In genomic region chr1:75369984-75370660, GRCm38 (mm10) we compare ENCODE assay signal across 9 mouse cellular contexts. TPM values are rescaled to one million over a fixed set of nuclear protein-coding genes. Genes with fewer than 3 reads are reported as not detected.
DNase-seq lines count a peak whose midpoint lies in the region; ATAC-seq lines count a peak whose summit lies in the region.
"Had no signal": no experiment of that assay in that cellular context is flagged by ENCODE, and none has a peak within 500 bp of the region (broad histone marks: within the 10 kb centered on the region; RNA-seq: fewer than 3 reads in every experiment).

No protein-coding gene starts in this region.

- H3K4me1 ChIP-seq in kidney, embryonic 15.5 days = peaks cover 23% of the 10 kb centered on the region
- peaks cover 2% of the 10 kb centered on the region; the same call in 1 of the 2 replicates for H3K4me1 ChIP-seq in forebrain, embryonic 11.5 days (replicated peaks; ENCODE audit: control insufficient read depth, insufficient read depth, low read length)

- H3K9ac ChIP-seq in kidney, embryonic 15.5 days = no peak overlapping the region
- H3K9ac ChIP-seq in forebrain, embryonic 11.5 days (ENCODE audit: low read length) = no peak overlapping the region

- 32% methylated on average over 13 of the region's 13 CpGs for WGBS in kidney, embryonic 15.5 days
- 49% methylated on average over 13 of the region's 13 CpGs for WGBS in forebrain, embryonic 11.5 days

- H3K27ac ChIP-seq in kidney, embryonic 15.5 days = peak overlapping the region; percentile 24; the same call in 1 of the 2 replicates
- no peak overlapping the region for H3K27ac ChIP-seq in forebrain, embryonic 11.5 days (ENCODE audit: low read depth, low read length)

- no peaks in the 10 kb centered on the region for H3K9me3 ChIP-seq in kidney, embryonic 15.5 days (replicated peaks)
- H3K9me3 ChIP-seq in forebrain, embryonic 11.5 days (ENCODE audit: control insufficient read depth, low read length) = no peaks in the 10 kb centered on the region

- peaks cover 23% of the 10 kb centered on the region for H3K27me3 ChIP-seq in kidney, embryonic 15.5 days
- peaks cover 10% of the 10 kb centered on the region for H3K27me3 ChIP-seq in forebrain, embryonic 11.5 days (ENCODE audit: control insufficient read depth, insufficient read depth, low read length)

- peak; percentile 55 for DNase-seq in 3134 (ENCODE audit: extremely low read depth, insufficient read length, low spot score)
- DNase-seq in adrenal gland, postnatal 25 days = peak; percentile 80
- DNase-seq in gastrocnemius, postnatal 25 days = peak; percentile 80
- DNase-seq in lung, postnatal 4 days = peak; percentile 63 to 79
- DNase-seq in layer of hippocampus, adult 8-10 months (ENCODE audit: low spot score in 2 of 2) = no peak
- DNase-seq in forebrain, embryonic 11.5 days (ENCODE audit: low spot score) = no peak
- no peak for DNase-seq in right cerebral cortex, postnatal 14 days

- peak overlapping the region; percentile 41; the same call in 1 of the 2 replicates for H3K4me2 ChIP-seq in kidney, embryonic 15.5 days
- no peak overlapping the region for H3K4me2 ChIP-seq in forebrain, embryonic 11.5 days (ENCODE audit: low read depth, low read length, severe bottlenecking)

- 0 out of 2 replicates have a peak, but pooled peaks have one; percentile 65 for ATAC-seq in kidney, embryonic 15.5 days (replicated peaks; ENCODE audit: low FRiP score)
- ATAC-seq in forebrain, embryonic 11.5 days (replicated peaks; ENCODE audit: low FRiP score) = no peak

- H3K4me3 ChIP-seq in kidney, embryonic 15.5 days (replicated peaks) = no peak overlapping the region
- no peak overlapping the region for H3K4me3 ChIP-seq in forebrain, embryonic 11.5 days (ENCODE audit: low read depth, low read length)
- H3K4me3 ChIP-seq: erythroblast, embryonic 14.5 days had no signal

- H3K36me3 ChIP-seq in kidney, embryonic 15.5 days = no peaks in the 10 kb centered on the region; the same call in 1 of the 2 replicates
- H3K36me3 ChIP-seq in forebrain, embryonic 11.5 days (ENCODE audit: control insufficient read depth, insufficient read depth, low read length) = no peaks in the 10 kb centered on the region

RNA-seq across cellular contexts. Expression of gene Speg, which starts 5.0 kb away (rescaled TPM):
- total RNA-seq in adrenal gland, postnatal 25 days (2021) = 15.8 and 18.1 TPM in 2 replicates
- total RNA-seq in gastrocnemius, postnatal 25 days (2021) = 100 to 1,000 TPM; 200 to 244 TPM
- polyA plus RNA-seq in kidney, embryonic 15.5 days (2015; fragmentation: Nextera tagmentation; extraction: Ambion mirVana) = 45.1 and 53.9 TPM in 2 replicates
- total RNA-seq in layer of hippocampus, adult 8-10 months (2022) = 100 to 1,000 TPM; 168 to 185 (median 182) TPM
- 14.1 and 16.0 TPM in 2 replicates for polyA plus RNA-seq in forebrain, embryonic 11.5 days (2014; fragmentation: Nextera tagmentation; extraction: Ambion mirVana)

RNA-seq across cellular contexts. Expression of gene Des, which starts 10.0 kb away (rescaled TPM):
- total RNA-seq in adrenal gland, postnatal 25 days (2021) = 9.3 and 14.1 TPM in 2 replicates
- total RNA-seq in gastrocnemius, postnatal 25 days (2021) = 1,000 to 10,000 TPM; 1,914 to 2,104 TPM
- polyA plus RNA-seq in kidney, embryonic 15.5 days (2015; fragmentation: Nextera tagmentation; extraction: Ambion mirVana) = 53.5 and 53.9 TPM in 2 replicates
- total RNA-seq in layer of hippocampus, adult 8-10 months (2022) = 1 to 10 TPM in 3 of 4 experiments, under 1 TPM in 1; 0.60 to 1.9 (median 1.5) TPM
- 0.86 and 1.5 TPM in 2 replicates for polyA plus RNA-seq in forebrain, embryonic 11.5 days (2014; fragmentation: Nextera tagmentation; extraction: Ambion mirVana)

RNA-seq across cellular contexts. Expression of gene Dnpep, which starts 52.3 kb away (rescaled TPM):
- 91.1 and 117 TPM in 2 replicates for total RNA-seq in adrenal gland, postnatal 25 days (2021)
- 10 to 100 TPM; 46.1 to 51.4 TPM for total RNA-seq in gastrocnemius, postnatal 25 days (2021)
- polyA plus RNA-seq in kidney, embryonic 15.5 days (2015; fragmentation: Nextera tagmentation; extraction: Ambion mirVana) = 136 and 153 TPM in 2 replicates
- 10 to 100 TPM; 41.2 to 49.8 (median 45.4) TPM for total RNA-seq in layer of hippocampus, adult 8-10 months (2022)
- 125 and 129 TPM in 2 replicates for polyA plus RNA-seq in forebrain, embryonic 11.5 days (2014; fragmentation: Nextera tagmentation; extraction: Ambion mirVana)

Comparison
In these comparisons a context has a peak if more than half of its experiments do, and no peak if none do; other contexts are left out.
1. DNase-seq: peak in 3134 (single experiment), adrenal gland, postnatal 25 days (single experiment), gastrocnemius, postnatal 25 days (single experiment) and lung, postnatal 4 days (2 of 2); none in layer of hippocampus, adult 8-10 months (0 of 2), forebrain, embryonic 11.5 days (single experiment) and right cerebral cortex, postnatal 14 days (single experiment).
2. RNA of gene Des, which starts 10.0 kb away (total RNA-seq): 1,914 to 2,104 TPM in gastrocnemius, postnatal 25 days; 9.3 to 14.1 TPM in adrenal gland, postnatal 25 days and 0.60 to 1.9 TPM in layer of hippocampus, adult 8-10 months; every median in the first group is over 100 times any median in the second.